Mouse (Mus musculus): ENCODE data around the gene Irs1. TPM values are rescaled to one million over a fixed set of nuclear protein-coding genes. Genes with fewer than 3 reads are reported as not detected.
A peak's percentile ranks its signal among the peaks of the same experiment; 100 is the strongest.

Irs1 gene
- polyA plus RNA-seq, 1 experiment from 2014 or later: 3.1 TPM

DNA sequence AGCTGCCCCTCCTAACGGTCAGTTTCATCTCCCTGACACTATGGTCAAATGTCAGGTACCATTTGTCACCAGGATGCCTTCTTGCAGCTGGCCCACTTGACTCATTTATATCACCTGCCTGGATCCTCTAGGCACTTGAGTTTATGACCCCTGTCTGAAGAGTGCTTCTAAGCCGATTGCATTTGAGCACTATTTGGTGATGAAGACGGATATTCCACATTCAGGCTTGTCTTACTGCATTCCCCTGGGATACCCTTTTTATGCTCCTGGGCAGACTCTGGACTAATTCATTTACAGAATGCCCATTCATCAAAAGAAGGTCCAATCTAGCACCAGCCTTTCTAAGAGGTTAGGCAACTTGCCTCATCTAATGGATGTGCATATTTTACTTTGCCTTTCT, 13.3 kb upstream of the Irs1 start:
- no peak overlapping the region for H3K27ac ChIP-seq
- WGBS: 18% methylated on average over 3 of the region's 3 CpGs
- H3K4me3 ChIP-seq (replicated peaks; ENCODE audit: low read depth, low read length): no peak overlapping the region
- no peaks in the 10 kb centered on the region for H3K4me1 ChIP-seq (replicated peaks; ENCODE audit: insufficient read depth, low read length)
- TF ChIP-seq CTCF (IDR thresholded peaks at IDR 0.05; ENCODE audit: low read depth): no peak
- H3K9me3 ChIP-seq (replicated peaks; ENCODE audit: low read length): no peaks in the 10 kb centered on the region
- no peak overlapping the region for H3K9ac ChIP-seq (ENCODE audit: low read depth, low read length)
- no peak overlapping the region for H3K4me2 ChIP-seq (ENCODE audit: low read length)
- ATAC-seq (replicated peaks; ENCODE audit: low FRiP score, low read depth) (no peak), DNase-seq (ENCODE audit: low spot score) (no peak)
- H3K36me3 ChIP-seq (ENCODE audit: insufficient read depth, low read length): no peaks in the 10 kb centered on the region
- no peaks in the 10 kb centered on the region for H3K27me3 ChIP-seq (ENCODE audit: insufficient read depth, low read length)

DNA sequence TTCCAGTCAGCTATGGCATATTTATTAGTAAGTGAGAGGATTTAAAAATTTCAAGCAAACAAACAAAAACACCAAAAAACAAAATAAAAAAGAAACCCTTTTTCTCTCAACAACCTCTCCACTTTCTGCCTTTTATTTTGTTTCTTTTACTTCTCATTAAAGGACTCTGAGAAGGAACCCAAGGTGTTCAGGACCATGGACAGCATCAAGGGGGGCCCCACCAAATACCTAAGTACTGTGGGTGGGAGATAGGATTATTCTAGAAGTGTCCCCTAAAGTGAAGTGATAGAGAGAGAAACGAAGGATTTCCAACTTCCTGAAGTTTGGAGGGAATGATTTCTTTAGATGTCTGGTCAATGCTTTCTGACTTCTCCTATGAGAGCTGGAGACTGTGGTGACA, 7.4 kb upstream of the Irs1 start:
- no peaks in the 10 kb centered on the region for H3K27me3 ChIP-seq (ENCODE audit: insufficient read depth, low read length)
- H3K4me2 ChIP-seq (ENCODE audit: low read length): no peak overlapping the region
- no peaks in the 10 kb centered on the region for H3K9me3 ChIP-seq (replicated peaks; ENCODE audit: low read length)
- 21% methylated on average over 1 of the region's 1 CpGs for WGBS
- no peak for DNase-seq (ENCODE audit: low spot score)
- ATAC-seq (replicated peaks; ENCODE audit: low FRiP score, low read depth): no peak
- H3K36me3 ChIP-seq (ENCODE audit: insufficient read depth, low read length): no peaks in the 10 kb centered on the region
- no peak overlapping the region for H3K27ac ChIP-seq
- no peak for TF ChIP-seq CTCF (IDR thresholded peaks at IDR 0.05; ENCODE audit: low read depth)
- no peaks in the 10 kb centered on the region for H3K4me1 ChIP-seq (replicated peaks; ENCODE audit: insufficient read depth, low read length)
- no peak overlapping the region for H3K4me3 ChIP-seq (replicated peaks; ENCODE audit: low read depth, low read length)
- no peak overlapping the region for H3K9ac ChIP-seq (ENCODE audit: low read depth, low read length)

DNA sequence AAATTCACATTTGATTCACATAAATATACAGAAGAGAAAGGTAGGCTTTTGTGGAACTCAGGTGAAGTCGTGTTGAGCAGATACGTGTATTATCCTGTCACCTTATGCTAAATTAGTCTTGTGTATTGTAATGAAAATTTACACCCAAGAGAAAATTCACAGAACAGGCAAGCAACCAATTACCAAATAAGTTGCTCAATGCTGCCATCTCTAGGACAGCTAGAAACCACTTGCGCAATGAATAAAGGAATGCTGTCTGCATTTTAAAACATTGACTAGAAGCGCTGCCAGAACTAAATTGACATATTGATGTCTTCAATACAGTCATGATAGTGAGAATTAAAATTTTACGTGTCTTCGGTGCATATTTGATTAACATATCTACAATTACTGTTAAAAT, 2.9 kb upstream of the Irs1 start:
- peak; percentile 80 for TF ChIP-seq CTCF (IDR thresholded peaks at IDR 0.05; ENCODE audit: low read depth)
- DNase-seq (ENCODE audit: low spot score) (peak; percentile 82), ATAC-seq (replicated peaks; ENCODE audit: low FRiP score, low read depth) (no peak)
- Histone ChIP-seq H3K36me3 (ENCODE audit: insufficient read depth, low read length) (no peaks in the 10 kb centered on the region), H3K27me3 (ENCODE audit: insufficient read depth, low read length) (no peaks in the 10 kb centered on the region), H3K27ac (no peak overlapping the region), H3K4me3 (replicated peaks; ENCODE audit: low read depth, low read length) (no peak overlapping the region), H3K9me3 (replicated peaks; ENCODE audit: low read length) (no peaks in the 10 kb centered on the region), H3K4me1 (replicated peaks; ENCODE audit: insufficient read depth, low read length) (peaks cover 6% of the 10 kb centered on the region; the same call in 1 of the 2 replicates), H3K9ac (ENCODE audit: low read depth, low read length) (no peak overlapping the region), H3K4me2 (ENCODE audit: low read length) (no peak overlapping the region)
- 11% methylated on average over 6 of the region's 6 CpGs for WGBS

DNA sequence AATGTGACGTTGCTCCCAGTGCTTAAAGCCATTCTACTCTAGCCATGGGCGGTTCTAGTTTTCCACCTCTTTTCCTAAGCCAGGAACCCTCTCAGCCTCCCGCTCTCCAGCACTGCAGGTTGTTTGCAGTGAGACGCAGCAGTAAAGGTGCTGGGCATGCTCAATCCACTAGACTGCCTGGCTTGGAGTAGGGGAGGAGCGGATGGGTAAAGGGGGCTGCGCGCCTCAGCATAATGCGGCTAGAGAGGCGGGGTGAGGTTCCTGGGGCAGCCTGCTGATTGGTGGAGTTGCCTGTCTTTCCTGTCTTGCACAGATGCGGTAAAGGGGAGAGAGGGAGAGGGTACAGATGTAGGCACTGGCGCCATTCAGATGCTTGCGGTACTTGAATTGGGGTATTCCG, 1.6 kb upstream of the Irs1 start:
- ATAC-seq (replicated peaks; ENCODE audit: low FRiP score, low read depth): no peak
- 2% methylated on average over 13 of the region's 13 CpGs for WGBS
- H3K27ac ChIP-seq: no peak overlapping the region

DNA sequence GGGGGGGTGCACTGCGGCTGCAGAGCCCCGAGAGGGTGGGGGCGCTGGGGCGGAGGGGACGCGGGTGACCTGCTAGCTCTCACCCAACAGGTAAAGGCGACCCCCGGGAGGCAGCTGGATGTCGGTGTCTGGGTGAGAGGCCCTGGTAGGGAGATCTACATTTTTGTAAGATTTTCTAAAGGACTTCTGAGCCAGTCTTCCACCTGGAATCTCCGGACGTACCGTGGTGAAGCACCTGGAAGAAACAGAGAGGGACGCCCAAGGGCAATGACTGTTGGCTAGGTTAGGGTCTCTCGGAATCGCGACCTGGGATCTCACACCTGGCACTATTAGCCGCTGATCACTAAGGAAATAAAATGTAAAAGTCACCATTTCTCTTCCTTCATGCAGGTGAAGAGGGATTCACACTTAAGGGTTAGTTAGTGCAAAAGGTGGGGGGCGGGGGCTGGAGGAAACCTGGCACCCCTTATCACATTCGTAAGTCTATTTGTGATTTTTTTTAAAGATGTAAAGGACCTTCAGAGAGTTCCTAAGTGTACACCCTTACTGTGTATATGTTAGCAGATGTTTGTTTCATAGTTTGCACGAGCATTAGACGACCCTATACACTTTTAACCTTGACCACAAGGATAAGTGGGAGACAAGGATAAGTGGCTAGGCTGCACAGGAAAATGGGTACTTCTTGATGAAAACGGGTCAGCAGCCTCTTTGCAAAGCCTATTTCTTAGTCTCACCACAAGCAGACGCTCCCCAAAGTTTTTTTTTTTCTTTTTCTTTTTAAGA, 905 bp upstream of the Irs1 start:
- peak overlapping the region; percentile 82 for H3K4me2 ChIP-seq (ENCODE audit: low read length)
- peaks cover 14% of the 10 kb centered on the region; the same call in 1 of the 2 replicates for H3K4me1 ChIP-seq (replicated peaks; ENCODE audit: insufficient read depth, low read length)
- DNase-seq (ENCODE audit: low spot score) (no peak), ATAC-seq (replicated peaks; ENCODE audit: low FRiP score, low read depth) (no peak)
- peak overlapping the region; percentile 62 for H3K9ac ChIP-seq (ENCODE audit: low read depth, low read length)
- H3K27me3 ChIP-seq (ENCODE audit: insufficient read depth, low read length): no peaks in the 10 kb centered on the region
- peak overlapping the region; percentile 94 for H3K27ac ChIP-seq
- 2% methylated on average over 23 of the region's 23 CpGs for WGBS
- TF ChIP-seq CTCF (IDR thresholded peaks at IDR 0.05; ENCODE audit: low read depth): no peak
- no peaks in the 10 kb centered on the region for H3K36me3 ChIP-seq (ENCODE audit: insufficient read depth, low read length)
- H3K9me3 ChIP-seq (replicated peaks; ENCODE audit: low read length): no peaks in the 10 kb centered on the region
- H3K4me3 ChIP-seq (replicated peaks; ENCODE audit: low read depth, low read length): peak overlapping the region; percentile 68

More for the DNA sequence above, 1.6 kb upstream of the Irs1 start:
- no peaks in the 10 kb centered on the region for H3K27me3 ChIP-seq (ENCODE audit: insufficient read depth, low read length)
- H3K4me1 ChIP-seq (replicated peaks; ENCODE audit: insufficient read depth, low read length): peaks cover 8% of the 10 kb centered on the region; the same call in 1 of the 2 replicates
- peak overlapping the region; percentile 82 for H3K4me2 ChIP-seq (ENCODE audit: low read length)
- no peak for TF ChIP-seq CTCF (IDR thresholded peaks at IDR 0.05; ENCODE audit: low read depth)
- H3K4me3 ChIP-seq (replicated peaks; ENCODE audit: low read depth, low read length): peak overlapping the region; percentile 68
- no peaks in the 10 kb centered on the region for H3K36me3 ChIP-seq (ENCODE audit: insufficient read depth, low read length)
- H3K9ac ChIP-seq (ENCODE audit: low read depth, low read length): peak overlapping the region; percentile 62; the same call in 1 of the 2 replicates
- H3K9me3 ChIP-seq (replicated peaks; ENCODE audit: low read length): no peaks in the 10 kb centered on the region
- peak; percentile 72 for DNase-seq (ENCODE audit: low spot score)

DNA sequence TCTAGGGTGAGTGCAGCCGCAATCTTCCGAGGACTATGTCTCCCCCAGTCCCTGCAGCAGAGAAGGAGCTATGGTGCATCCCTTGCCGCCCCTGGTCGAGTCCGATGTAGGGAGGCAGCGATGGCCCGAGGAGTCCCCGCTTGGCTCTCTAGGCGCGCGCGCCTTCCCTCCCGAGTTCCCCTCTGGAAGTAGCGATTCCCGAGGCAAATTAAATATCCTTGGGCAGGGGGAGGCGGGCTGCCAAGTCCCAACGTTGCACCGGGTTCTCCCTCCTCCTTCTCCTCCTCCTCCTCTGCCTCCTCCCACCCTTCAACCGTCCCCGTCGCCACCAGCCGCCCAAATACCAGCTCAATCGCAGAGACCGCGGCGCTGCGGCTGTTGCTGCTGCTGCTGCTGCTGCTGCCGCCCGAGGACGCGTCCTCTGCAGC, 479 bp downstream of the Irs1 start:
- peak overlapping the region; percentile 82 for H3K4me2 ChIP-seq (ENCODE audit: low read length)
- DNase-seq (ENCODE audit: low spot score): peak; percentile 78

More for the DNA sequence above, 479 bp downstream of the Irs1 start:
- peak; percentile 6 for ATAC-seq (replicated peaks; ENCODE audit: low FRiP score, low read depth)
- no peaks in the 10 kb centered on the region for H3K9me3 ChIP-seq (replicated peaks; ENCODE audit: low read length)
- peaks cover 17% of the 10 kb centered on the region; the same call in 1 of the 2 replicates for H3K4me1 ChIP-seq (replicated peaks; ENCODE audit: insufficient read depth, low read length)
- no peaks in the 10 kb centered on the region for H3K27me3 ChIP-seq (ENCODE audit: insufficient read depth, low read length)
- 0% methylated on average over 31 of the region's 31 CpGs for WGBS
- TF ChIP-seq CTCF (IDR thresholded peaks at IDR 0.05; ENCODE audit: low read depth): no peak
- no peaks in the 10 kb centered on the region for H3K36me3 ChIP-seq (ENCODE audit: insufficient read depth, low read length)
- H3K9ac ChIP-seq (ENCODE audit: low read depth, low read length): peak overlapping the region; percentile 62
- H3K4me3 ChIP-seq (replicated peaks; ENCODE audit: low read depth, low read length): peak overlapping the region; percentile 68
- peak overlapping the region; percentile 94 for H3K27ac ChIP-seq
